Mouse (Mus musculus): ENCODE data around the gene Mpped1.

Mpped1 gene

GRCm38 (mm10) chr15:83796924-83797323 is 17.7 kb downstream of the Mpped1 start:
- DNase-seq: no peak

- DNase-seq: no peak
Observed at GRCm38 (mm10) chr15:83798964-83799363, 19.7 kb downstream of the Mpped1 start.

DNA sequence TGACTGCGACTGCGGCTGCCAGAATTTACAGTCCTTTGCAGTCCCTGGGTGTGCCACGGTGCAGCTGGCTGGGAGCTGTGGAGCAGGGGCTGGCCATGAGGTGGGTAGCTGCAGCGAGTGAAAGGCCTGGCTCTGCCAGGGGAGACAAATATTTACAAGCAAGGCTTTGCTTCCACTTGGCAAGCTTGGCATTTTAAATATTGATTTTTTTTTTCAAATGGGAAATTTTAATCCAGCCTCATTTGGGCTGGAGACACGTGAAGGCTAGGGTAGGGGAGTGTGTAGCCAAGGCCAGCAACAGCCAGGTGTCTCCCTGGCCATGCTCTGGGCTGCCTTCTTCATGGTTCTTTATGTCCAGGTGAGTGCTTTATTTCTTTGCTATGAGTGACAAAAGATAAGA is 21.7 kb downstream of the Mpped1 start:
- no peak for DNase-seq

- no peak for DNase-seq
Observed at GRCm38 (mm10) chr15:83814106-83814505, 34.8 kb downstream of the Mpped1 start.

GRCm38 (mm10) chr15:83828011-83828410 is 48.7 kb downstream of the Mpped1 start:
- no peak for DNase-seq

GRCm38 (mm10) chr15:83829226-83829625 is 50.0 kb downstream of the Mpped1 start:
- no peak for DNase-seq

DNA sequence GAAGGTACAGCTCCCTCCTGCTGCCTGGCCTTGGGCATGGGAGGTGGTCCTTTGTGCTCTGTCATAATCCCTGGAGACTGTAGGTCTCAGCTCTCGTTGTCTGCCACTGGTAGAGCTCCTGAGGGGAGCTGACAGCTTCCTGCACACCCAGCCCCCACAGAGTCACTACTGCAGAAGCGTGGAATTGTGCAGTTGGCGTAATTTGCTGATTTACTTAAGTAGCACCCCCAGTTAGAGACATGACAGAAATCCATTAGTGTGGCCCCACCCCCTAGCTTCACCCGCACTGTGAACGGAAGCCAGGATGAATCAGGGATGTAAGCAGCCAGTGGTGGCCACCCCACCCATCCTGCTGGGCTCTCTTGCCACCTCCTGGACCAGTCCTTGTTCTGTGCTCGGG is 53.0 kb downstream of the Mpped1 start:
- no peak for DNase-seq

DNA sequence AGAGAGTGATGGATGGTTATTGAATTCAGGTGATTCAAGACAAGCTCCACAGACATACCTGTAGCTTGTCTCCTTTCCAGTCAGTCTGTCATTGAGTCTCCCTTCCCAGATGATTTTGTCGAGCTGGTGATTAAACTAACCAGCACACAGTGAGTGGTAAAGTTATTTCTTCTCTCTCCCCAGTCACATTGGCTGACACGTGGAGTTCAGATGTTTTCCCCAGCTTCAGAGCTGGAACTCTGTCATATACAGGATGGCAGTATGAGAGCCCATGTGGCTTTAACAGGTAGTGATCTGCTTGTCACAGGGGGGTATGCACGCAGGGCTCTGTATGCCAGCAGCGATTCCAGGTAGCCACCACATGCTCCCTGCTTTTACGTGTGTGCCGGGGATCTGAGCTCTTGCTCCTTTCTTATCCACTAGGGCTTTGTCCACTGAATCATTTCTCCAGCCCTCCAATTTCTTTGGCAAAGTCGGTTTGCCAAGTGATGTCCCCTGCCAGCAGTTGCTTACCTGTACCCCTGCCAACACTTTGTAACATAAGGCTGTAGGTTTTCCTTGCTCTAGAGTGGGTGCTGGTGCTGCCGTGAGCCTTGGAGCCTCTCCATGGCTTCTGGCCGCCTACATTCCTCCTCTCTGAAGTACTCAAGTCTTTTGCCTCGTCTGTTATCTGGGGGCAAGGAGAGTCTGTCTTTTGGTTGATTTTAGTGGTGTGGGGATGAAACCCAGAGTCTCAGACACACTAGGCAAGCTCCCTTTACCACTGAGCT is 61.9 kb downstream of the Mpped1 start:
- no peak for DNase-seq

DNA sequence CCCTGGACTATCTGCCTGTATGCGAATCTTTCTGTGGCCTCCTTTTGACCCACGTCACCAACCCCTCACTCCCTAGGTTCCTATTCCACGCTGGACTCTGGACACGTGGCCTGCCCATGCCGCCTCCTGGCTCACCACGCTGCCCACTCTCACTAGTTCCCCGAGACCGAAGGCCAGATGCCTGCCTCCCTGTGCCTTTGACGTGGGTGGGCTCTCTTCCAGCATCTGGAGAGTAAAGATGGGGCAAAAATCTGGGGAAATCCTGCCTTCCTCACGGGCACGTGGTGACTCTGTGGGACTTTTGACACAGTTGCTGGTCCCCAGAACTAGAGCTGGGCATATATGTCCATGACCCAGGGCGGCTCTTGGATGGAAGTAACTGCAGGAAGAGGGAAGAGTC is 63.2 kb downstream of the Mpped1 start:
- DNase-seq: no peak

DNA sequence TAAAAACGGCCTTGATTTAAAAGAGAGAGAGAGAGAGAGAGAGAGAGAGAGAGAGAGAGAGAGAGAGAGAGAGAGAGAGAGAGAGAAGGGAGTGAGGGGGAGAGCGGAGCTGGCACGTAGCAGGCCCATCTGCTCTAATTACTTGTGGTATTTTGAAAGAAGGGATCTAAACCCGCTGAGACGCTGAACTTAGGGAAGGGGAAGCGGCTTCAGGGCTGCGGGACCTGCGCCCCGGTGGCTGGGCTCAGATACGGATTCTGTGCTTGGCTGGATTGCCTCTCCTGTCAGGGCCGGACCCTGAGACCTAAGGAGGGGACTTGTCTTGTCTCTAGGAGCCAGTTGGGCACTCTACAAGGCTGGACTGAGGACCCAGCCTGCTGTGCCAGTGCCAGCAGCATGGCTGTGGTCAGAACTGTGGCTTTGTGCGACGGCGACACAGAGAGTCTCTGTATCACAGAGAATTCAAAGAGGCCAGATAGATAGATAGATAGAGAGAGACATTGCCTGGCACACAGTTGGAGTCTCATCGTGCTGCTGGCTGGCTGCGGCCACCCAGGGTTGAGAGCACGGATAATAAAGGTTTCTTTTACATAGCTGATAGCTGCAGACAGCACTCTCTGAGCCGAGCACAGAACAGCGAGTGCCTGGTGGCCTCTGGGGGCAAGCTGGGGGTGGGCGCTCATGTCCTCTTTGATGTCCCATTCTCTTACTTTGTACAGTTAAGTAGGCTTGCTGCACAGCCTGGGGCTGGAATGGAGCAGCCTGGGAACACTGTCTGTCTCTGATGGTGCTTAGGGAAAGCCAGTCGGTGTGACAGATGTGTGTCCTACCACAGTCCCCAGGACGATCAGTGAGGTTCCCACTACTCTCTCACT is 63.9 kb downstream of the Mpped1 start:
- DNase-seq: no peak

- DNase-seq: no peak
Observed at GRCm38 (mm10) chr15:83845734-83846133, 66.5 kb downstream of the Mpped1 start.

DNA sequence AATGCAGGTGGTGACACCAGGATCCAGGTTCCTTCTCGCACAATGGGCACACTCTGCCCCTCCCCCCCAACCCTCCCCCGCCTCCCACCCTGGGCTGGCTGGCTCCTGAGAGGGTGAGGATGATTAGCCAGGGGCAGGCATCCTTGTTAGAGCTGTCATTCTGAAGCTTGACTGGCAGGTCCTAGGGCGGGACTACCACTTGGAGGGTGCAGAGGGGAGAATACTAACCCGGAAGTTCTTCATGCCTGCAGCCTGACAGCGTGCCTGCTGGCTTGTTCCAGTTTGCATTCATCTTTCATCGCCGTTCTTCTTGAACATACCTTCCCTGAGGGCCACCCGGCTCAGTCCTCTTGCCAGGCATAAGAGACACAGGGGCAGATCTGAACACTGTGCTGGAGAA is 67.3 kb downstream of the Mpped1 start:
- no peak for DNase-seq

- no peak for DNase-seq
Observed at GRCm38 (mm10) chr15:83847512-83847911, 68.2 kb downstream of the Mpped1 start.

DNA sequence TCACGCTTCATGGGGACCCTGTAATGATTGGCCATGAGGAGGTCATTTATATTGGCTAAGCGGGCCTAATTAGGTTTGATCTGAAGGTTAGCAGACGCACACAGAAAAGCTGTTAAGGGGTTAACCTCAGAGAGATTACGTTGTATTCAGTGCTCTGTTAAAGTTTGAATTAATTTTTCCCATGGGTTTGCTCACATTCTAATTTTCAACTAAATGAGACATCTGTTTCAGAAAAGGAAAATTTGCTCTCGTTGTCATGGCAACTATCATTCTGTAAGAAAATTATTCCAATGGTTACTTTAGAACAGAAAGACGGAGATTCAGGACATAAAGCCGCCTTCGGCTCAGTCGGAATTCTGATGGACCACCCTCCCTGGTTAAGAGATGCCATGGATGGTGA is 68.9 kb downstream of the Mpped1 start:
- no peak for DNase-seq

GRCm38 (mm10) chr15:83853400-83853811 is 74.1 kb downstream of the Mpped1 start:
- no peak for DNase-seq

GRCm38 (mm10) chr15:83857129-83857528 is 77.9 kb downstream of the Mpped1 start:
- peak; percentile 76 for DNase-seq

GRCm38 (mm10) chr15:83865626-83866025 is 86.4 kb downstream of the Mpped1 start:
- no peak for DNase-seq

DNA sequence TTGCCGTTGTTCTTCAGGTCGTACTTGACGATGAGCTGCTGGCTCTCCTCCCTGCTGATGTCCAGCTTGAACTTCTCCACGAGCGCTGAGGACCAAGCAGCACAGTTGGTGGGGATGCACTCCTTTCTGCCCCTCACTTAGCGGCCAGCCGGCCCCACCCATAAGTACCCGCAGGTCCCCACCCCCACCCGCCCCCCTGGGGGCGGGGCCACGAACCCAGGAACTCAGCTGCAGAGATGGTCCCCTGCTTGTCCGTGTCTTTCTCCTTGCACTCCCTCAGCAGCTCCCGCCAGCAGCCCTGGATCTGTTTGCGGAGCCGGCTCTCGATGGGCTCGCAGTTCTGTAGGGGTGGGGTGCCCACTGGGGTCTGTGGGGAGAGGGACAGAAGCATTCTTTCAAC is 91.7 kb downstream of the Mpped1 start:
- no peak for DNase-seq

DNA sequence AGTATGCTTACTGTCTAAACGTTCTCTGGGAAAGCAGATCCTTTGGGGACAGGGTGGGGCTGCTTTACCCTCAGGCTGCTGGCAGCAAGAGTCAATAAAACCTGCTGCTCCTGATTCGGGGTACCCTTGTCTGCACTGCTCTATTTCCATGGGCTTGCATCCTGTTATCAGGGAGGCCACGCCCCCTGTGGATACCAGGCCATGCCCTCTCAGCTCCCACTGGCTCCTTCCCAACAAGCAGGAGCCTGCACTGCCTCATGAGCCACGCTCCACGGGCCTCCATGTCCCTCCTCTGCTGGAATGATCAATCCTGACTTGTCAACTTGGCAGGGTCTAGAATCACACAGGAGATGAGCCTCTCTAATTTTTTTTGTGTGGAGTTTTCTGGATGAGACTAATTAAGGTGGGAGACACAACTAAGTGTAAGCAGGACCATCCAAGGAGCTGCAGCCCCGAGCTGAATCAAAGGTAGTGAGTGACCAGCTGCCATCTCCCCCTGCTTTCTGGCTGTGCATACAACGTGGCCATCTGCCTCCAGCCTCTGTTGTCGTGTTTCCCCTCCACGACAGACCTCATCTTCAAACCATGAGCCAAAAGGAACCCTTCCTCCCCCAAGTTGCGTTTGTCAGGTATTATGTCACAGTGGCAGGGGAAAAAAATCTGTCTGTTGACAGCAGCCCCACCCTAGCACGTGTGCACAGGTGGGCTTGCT is 98.0 kb downstream of the Mpped1 start:
- DNase-seq: no peak

GRCm38 (mm10) chr15:83877898-83878297 is 98.6 kb downstream of the Mpped1 start:
- DNase-seq: no peak

GRCm38 (mm10) chr15:83879845-83880244 is 100.6 kb downstream of the Mpped1 start:
- peak; percentile 43 for DNase-seq

- no peak for DNase-seq
Observed at GRCm38 (mm10) chr15:83883821-83884220, 104.6 kb downstream of the Mpped1 start.

- no peak for DNase-seq
Observed at GRCm38 (mm10) chr15:83884291-83884690, 105.0 kb downstream of the Mpped1 start.

GRCm38 (mm10) chr15:83892871-83893270 is 113.6 kb downstream of the Mpped1 start:
- no peak for DNase-seq
